Mouse (Mus musculus) spleen, postnatal 36 days (tissue): ENCODE results near the gene A630076J17Rik.

Experiments used
- DNase-seq, 2 experiments: peaks; one replicate each; pipeline ENCODE4 v3.0.0; 2022; ENCODE audit warnings: low spot score in 2 of 2, mixed read lengths in 1 of 2

Gene A630076J17Rik

DNA sequence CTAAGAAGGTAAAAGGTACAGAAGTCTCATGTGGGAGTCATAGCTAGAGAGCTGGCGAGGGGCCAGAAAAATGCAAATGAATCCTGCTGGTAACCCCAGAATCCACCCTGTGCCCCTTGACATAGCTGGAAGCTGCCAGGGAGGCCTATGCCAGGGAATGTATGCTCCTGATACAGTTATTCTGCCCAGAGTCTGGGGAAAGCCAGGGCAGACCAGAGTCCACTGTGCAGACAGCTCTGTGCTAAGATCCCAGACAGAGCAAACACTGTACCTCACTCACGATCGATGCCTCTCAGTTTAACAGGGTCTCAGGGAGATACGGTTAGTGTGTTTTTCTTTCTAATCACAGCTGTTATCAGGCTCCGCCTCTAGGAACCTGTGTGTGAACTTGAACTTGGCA lies 592 bp upstream of the A630076J17Rik start:
- no peak for DNase-seq

GRCm38 (mm10) chr3:107231202-107231601 lies 788 bp downstream of the A630076J17Rik start:
- no peak for DNase-seq

- peak; percentile 50 to 69 for DNase-seq
These were observed 3.0 kb downstream of the A630076J17Rik start for GRCm38 (mm10) chr3:107233351-107233813.

DNA sequence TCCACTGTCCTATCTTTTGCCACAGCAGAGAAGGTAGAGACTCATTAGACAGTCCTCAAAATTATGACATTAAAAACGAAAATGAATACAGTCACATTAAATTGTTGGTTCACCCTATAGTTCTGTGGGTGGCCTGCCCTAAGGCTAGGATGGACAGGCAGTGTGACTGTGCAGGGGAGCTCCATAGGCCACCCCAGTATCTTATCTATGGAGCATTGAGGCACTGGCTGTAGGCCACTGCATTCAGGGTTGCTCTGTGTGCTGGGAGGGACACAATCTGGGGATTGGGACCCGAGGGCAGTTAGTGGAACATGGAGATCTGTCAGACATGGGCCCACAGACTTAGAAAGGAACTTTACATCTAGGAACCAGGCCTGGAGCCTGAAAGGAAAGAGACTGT lies 3.5 kb downstream of the A630076J17Rik start:
- no peak for DNase-seq

DNA sequence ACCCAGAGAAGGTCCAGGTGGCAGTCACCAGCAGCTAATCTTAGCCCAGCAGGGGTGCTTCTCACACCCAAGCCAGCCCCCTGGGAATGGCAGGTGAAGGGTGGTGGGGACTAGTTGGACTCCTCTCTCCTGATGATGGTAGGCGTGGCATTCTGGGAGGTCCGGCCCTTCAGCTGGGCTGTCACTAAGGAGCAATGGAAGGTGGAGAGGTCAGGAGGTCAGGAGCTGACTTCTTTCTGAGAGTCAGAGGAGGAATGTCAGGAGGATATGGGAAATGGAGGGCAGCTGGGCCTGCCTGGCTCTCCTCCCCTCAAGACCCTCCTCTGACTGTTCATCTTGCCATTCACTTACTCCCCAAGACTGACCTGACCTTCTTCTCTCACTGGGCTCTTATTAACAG lies 7.6 kb downstream of the A630076J17Rik start:
- DNase-seq, result no peak

GRCm38 (mm10) chr3:107238471-107238980 lies 8.1 kb downstream of the A630076J17Rik start:
- DNase-seq, result no peak

GRCm38 (mm10) chr3:107239607-107240006 lies 9.2 kb downstream of the A630076J17Rik start, which contains the start of gene Prok1:
Gene Prok1, minus strand, starts transcription at chr3:107239707.
- DNase-seq, result no peak

- no peak for DNase-seq
These were observed 11.1 kb downstream of the A630076J17Rik start for GRCm38 (mm10) chr3:107241389-107242094.

DNA sequence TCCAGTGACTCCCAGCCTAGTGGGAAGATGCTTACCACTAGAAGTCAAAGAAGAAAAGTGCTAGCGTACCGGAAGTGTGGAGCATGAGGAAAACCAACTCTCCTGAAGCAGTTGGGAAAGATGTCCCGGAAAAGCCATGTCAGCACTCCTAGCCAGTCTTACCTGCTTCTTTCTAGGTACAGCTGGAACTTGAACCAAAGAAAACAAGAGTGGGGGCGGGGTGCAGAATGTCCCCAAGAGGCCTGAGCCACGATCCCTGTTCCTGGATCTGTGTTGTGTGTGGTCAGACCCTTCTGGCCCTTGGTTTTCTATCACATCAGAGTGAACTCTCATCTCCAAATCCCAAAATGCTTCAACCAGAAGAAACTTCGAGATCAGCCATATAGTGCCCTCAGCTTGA lies 16.5 kb downstream of the A630076J17Rik start:
- DNase-seq, result no peak

- DNase-seq, result no peak
These were observed 18.6 kb downstream of the A630076J17Rik start for GRCm38 (mm10) chr3:107249042-107249441.

- no peak for DNase-seq
These were observed 19.9 kb downstream of the A630076J17Rik start for GRCm38 (mm10) chr3:107250320-107250719.

DNA sequence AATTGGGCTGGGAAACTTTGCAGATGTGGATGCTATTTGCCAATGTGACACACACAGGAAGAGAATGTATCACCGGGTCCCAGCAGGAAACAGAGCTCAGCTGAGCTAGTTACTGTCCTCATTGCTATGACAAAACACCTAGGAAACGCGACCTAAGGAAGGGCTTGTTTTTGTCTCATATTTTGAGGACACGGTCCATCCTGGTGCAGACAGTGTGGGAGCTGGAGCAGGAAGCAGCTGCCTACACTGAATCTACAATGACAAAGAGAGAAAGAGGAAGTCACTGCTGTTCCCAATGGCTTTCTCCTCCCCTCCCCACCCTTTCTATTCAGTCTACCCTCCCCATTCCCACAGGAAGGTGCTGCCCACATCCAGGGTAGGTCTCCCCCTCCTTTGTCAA lies 21.6 kb downstream of the A630076J17Rik start:
- no peak for DNase-seq

GRCm38 (mm10) chr3:107253925-107254324 lies 23.5 kb downstream of the A630076J17Rik start:
- no peak for DNase-seq

DNA sequence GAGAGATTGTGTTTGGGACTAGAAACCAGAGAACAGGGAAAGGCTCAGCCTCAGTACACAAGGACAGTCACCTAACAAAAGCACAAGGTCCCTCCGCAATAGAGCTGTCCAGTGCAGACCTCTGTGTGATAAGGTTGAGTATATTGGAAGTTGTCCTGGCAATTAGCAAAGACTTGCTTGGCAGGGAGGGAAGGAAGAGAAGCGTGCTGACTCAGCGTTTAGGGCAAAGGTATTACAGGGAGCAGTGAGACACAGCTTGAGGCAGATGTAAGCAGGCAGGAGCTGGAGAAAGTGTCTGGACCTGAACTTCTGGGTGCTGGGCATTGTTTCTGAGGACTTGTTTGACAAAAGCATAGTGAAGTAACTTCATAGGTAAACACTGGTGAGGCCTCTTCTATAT lies 25.6 kb downstream of the A630076J17Rik start:
- no peak for DNase-seq

GRCm38 (mm10) chr3:107256724-107257123 lies 26.3 kb downstream of the A630076J17Rik start:
- DNase-seq, result no peak

GRCm38 (mm10) chr3:107257924-107258323 lies 27.5 kb downstream of the A630076J17Rik start:
- no peak for DNase-seq

GRCm38 (mm10) chr3:107260956-107261850 lies 30.8 kb downstream of the A630076J17Rik start:
- peak; percentile 5 to 7 for DNase-seq

- DNase-seq, result peak; percentile 36 to 40
These were observed 31.4 kb downstream of the A630076J17Rik start for GRCm38 (mm10) chr3:107261851-107262165.

GRCm38 (mm10) chr3:107266814-107267345 lies 36.5 kb downstream of the A630076J17Rik start:
- DNase-seq, result no peak

DNA sequence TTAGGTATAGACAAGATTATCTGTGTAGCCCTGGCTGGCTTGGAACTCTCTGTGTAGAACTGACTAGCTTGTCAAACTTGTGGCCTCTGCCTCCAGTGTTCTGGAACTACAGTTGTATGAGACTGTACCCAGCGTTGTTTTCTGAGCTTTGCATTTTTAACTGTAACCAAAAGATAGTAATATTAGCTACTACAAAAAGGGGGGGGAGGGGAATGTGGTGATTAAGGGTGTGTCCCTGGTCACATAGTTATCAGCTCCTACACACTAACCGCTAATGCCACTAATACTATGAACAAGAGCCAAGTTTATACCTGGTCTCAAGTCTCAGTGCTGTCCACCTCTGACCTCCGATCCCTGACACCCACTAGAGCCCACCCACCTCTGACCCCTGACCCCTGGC lies 42.0 kb downstream of the A630076J17Rik start:
- no peak for DNase-seq

DNA sequence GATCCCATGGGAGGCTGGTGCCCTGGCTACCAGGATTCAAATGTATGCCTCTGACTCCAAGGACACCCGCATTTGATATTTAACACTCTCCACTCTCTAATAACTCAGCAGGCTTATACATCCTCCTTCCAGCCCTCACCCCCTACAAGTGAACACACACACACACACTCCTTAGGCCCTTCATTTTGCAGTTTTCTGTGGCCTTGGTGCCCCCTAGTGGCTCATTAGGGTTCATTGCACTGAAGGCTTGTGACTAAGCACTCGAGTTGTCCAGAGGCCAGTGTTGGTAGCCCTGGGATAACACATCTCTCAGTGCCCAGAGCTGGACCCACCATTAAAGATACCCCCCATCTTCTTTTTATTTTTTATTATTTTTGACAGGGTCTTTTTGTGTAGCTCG lies 43.4 kb downstream of the A630076J17Rik start:
- peak; percentile 39 to 58 for DNase-seq

- DNase-seq, result no peak
These were observed 44.9 kb downstream of the A630076J17Rik start for GRCm38 (mm10) chr3:107275351-107275750.
